Mouse (Mus musculus): ENCODE data around the gene Sgca. TPM values are rescaled to one million over a fixed set of nuclear protein-coding genes. Genes with fewer than 3 reads are reported as not detected.
A peak's percentile ranks its signal among the peaks of the same experiment; 100 is the strongest.

Sgca gene
- polyA plus RNA-seq, 1 experiment, result 5.5 TPM

- DNase-seq (ENCODE audit: low read depth), result peak; percentile 79
Observed at GRCm38 (mm10) chr11:94913302-94914090, 62.6 kb downstream of the Sgca start.

Other genes starting within 250 kb of the Sgca start
- gene Cdc34b, start 234.5 kb downstream of the Sgca start, polyA plus RNA-seq (2012; rRNA removed), result 0.13 and 0.19 TPM in 2 replicates
- not detected in 2 replicates for gene Tmem92, start 193.6 kb downstream of the Sgca start, polyA plus RNA-seq (2012; rRNA removed)
- gene Col1a1, start 40.1 kb downstream of the Sgca start, polyA plus RNA-seq (2012; rRNA removed), result 106 and 256 TPM in 2 replicates
- gene Hils1, start 8.7 kb downstream of the Sgca start, polyA plus RNA-seq (2012; rRNA removed), result 2.0 and 2.1 TPM in 2 replicates
- gene Ppp1r9b, start 14.7 kb upstream of the Sgca start, polyA plus RNA-seq (2012; rRNA removed), result 34.4 and 44.9 TPM in 2 replicates
- gene Samd14, start 33.6 kb upstream of the Sgca start, polyA plus RNA-seq (2012; rRNA removed), result 3.4 and 4.6 TPM in 2 replicates
- gene Pdk2, start 65.0 kb upstream of the Sgca start, polyA plus RNA-seq (2012; rRNA removed), result 143 and 204 TPM in 2 replicates
- gene Itga3, start 100.5 kb upstream of the Sgca start, polyA plus RNA-seq (2012; rRNA removed), result 38.2 and 41.1 TPM in 2 replicates
- gene Dlx3, start 143.8 kb upstream of the Sgca start, polyA plus RNA-seq (2012; rRNA removed), result 0.07 and 0.29 TPM in 2 replicates
- 0.16 and 0.32 TPM in 2 replicates for gene Dlx4, start 169.9 kb upstream of the Sgca start, polyA plus RNA-seq (2012; rRNA removed)